Mouse (Mus musculus) embryonic fibroblast, embryonic 13.5 days (primary cell): ENCODE data around the gene Fam69b. TPM values are rescaled to one million over a fixed set of nuclear protein-coding genes. Genes with fewer than 3 reads are reported as not detected.

Experiments used
- H3K27ac ChIP-seq: 2 replicates; pipeline ENCODE4 v1.5.1; 2012; ENCODE audit warnings: low read length, control low read depth, inconsistent platforms; ENCODE audit not compliant: insufficient read depth
- H3K4me1 ChIP-seq: 2 replicates; pipeline ENCODE4 v1.6.1; 2011; ENCODE audit warnings: low read length; ENCODE audit not compliant: control insufficient read depth, insufficient read depth
- H3K4me3 ChIP-seq: 2 replicates; pipeline ENCODE4 v1.5.1; 2011; ENCODE audit warnings: mild to moderate bottlenecking, control low read depth, low read length; ENCODE audit not compliant: insufficient read depth
- CTCF ChIP-seq: IDR thresholded peaks from 2 replicates; pipeline ENCODE4 v1.5.1; 2011; ENCODE audit warnings: mild to moderate bottlenecking, control low read depth, low read length, moderate library complexity, borderline replicate concordance; ENCODE audit not compliant: insufficient read depth
- POLR2A ChIP-seq: IDR thresholded peaks from 2 replicates; pipeline ENCODE4 v1.6.1; 2011; ENCODE audit warnings: low read depth, mild to moderate bottlenecking, control low read depth, low read length, moderate library complexity
- polyA plus RNA-seq: library from polyadenylated mRNA; stranded (reverse); fragments of >200 nt; gene quantifications from 2 replicates; pipeline ENCODE4 v1.2.4, GENCODE M21; 2011; ENCODE audit warnings: low read depth; ENCODE audit not compliant: missing spikeins, insufficient read length

Fam69b gene
- polyA plus RNA-seq, 1 experiment: 16.3 TPM

DNA sequence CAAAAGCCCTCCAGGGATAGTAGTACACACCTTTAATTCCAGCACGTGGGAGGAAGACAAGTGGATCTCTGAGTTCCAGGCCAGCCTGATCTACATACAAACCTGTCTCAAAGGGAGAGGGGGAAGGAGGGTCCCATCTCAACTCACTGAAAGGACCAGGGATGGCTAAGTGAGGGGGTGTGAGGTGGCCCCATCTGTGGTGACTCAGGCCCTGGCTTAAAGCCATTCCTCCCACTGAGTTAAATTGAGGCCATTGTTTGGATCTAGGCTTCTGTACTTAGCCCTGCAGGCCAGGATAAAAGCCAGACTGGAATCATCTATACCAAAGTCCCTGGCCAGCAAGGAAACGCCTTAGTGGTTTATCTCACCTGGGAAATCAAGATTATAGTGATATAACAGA lies 7.0 kb upstream of the Fam69b start:
- Histone ChIP-seq H3K4me3 (no peak overlapping the region), H3K4me1 (no peaks in the 10 kb centered on the region; the same call in 1 of the 2 replicates), H3K27ac (no peak overlapping the region)
- no peak for TF ChIP-seq POLR2A
- no peak for TF ChIP-seq CTCF

- no peaks in the 10 kb centered on the region; the same call in 1 of the 2 replicates for H3K4me1 ChIP-seq
- no peak overlapping the region for H3K27ac ChIP-seq
- TF ChIP-seq POLR2A: no peak
- no peak for TF ChIP-seq CTCF
- H3K4me3 ChIP-seq: no peak overlapping the region
These were observed 5.3 kb upstream of the Fam69b start for GRCm38 (mm10) chr2:26622984-26623383.

DNA sequence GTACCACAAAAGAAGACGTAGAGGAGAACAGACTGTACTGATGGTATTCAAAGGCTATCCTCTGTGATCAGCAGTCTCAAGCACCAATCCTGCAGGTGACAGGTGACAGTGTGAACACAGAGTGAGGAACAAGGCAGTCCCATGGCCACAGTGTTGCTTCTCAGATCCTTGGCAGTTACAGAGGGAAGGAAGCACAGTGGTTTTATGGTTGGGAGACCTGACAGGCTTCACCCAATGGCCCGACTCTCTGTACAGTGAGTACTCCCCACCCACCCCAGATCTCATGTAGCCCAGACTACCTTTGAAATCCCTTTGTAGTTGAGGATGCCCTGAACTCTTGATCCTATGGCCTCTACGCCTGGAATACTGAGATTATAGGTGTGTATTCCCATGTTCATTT lies 2.8 kb upstream of the Fam69b start:
- H3K4me3 ChIP-seq: no peak overlapping the region
- no peak for TF ChIP-seq CTCF
- no peak for TF ChIP-seq POLR2A
- no peak overlapping the region for H3K27ac ChIP-seq
- no peaks in the 10 kb centered on the region; the same call in 1 of the 2 replicates for H3K4me1 ChIP-seq

- no peak; the same call in 1 of the 2 replicates for TF ChIP-seq CTCF
- TF ChIP-seq POLR2A: no peak
- no peaks in the 10 kb centered on the region; the same call in 1 of the 2 replicates for H3K4me1 ChIP-seq
- H3K4me3 ChIP-seq: no peak overlapping the region
- H3K27ac ChIP-seq: no peak overlapping the region
These were observed 2.2 kb upstream of the Fam69b start for GRCm38 (mm10) chr2:26626081-26626480.

DNA sequence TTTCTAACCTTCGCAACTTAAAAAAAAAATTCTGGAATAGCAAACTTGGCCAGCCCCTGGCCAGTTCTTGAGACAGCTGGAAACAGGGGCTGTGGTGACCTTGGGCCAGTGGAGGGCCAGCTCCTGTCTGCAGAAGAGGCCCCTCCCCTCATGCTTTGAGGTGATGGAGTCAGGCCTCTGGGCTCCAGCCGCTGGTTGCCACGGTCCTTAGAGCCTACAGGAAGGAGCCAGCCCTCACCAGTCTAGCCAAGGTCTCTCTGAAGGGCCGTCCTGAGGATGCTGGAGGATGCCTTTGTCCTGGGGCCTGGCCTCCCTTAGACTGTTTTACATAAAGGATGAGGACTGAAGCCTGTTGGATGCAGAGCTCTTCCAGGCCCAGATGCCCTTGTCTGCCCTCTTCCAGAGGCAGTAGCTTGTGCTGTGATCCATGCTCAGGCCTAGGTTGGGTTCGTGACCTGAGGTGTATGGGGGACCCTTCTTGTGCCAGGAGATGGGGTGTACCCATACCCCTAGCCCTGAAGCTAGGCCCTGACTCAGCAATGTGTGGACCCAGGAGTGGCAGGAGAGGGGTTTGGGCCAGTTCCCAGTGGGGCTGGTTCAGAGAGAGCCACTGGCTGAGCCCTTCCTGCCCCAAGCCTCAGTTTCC lies 658 bp downstream of the Fam69b start:
- Histone ChIP-seq H3K4me1 (no peaks in the 10 kb centered on the region), H3K27ac (no peak overlapping the region), H3K4me3 (peak overlapping the region; percentile 33)
- TF ChIP-seq POLR2A: no peak; the same call in 1 of the 2 replicates

- no peak overlapping the region for H3K4me3 ChIP-seq
- peaks cover under 1% of the 10 kb centered on the region; the same call in 1 of the 2 replicates for H3K4me1 ChIP-seq
- no peak overlapping the region for H3K27ac ChIP-seq
- no peak for TF ChIP-seq CTCF
- 0 out of 2 replicates have a peak, but pooled peaks have one; percentile 3 for TF ChIP-seq POLR2A
These were observed 4.5 kb downstream of the Fam69b start for GRCm38 (mm10) chr2:26632541-26633395.

DNA sequence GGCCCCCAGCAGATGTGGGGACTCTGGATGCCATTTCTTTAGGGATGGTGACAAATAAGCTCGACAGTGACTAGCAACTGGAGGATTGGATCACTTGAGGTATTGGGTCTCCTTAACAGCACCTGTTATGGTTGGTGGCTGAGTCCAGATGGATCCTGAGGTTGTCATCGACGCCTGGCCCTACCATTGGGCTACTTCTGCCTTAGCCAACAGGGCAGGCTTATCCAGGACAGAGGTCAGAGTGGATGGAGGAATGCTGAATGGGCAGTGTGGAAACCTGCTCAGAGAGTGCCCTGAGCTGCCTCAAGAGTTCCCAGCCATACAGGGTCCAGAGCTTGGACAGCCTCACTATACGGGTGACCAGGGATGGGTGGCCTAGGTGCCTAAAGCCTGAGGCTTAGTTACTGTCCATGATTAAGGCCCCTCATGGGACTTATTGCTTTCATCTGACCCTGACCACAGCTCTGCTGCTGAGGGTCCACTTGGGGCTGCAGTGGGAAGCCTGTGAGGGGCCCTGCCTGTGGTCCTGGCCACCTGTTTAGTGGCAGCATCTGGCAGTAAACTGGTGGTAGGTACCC lies 5.8 kb downstream of the Fam69b start:
- Histone ChIP-seq H3K4me3 (no peak overlapping the region), H3K4me1 (peaks cover 8% of the 10 kb centered on the region; the same call in 1 of the 2 replicates), H3K27ac (no peak overlapping the region)
- TF ChIP-seq POLR2A: peak; percentile 34; the same call in 1 of the 2 replicates
- no peak for TF ChIP-seq CTCF

GRCm38 (mm10) chr2:26634629-26635488 lies 6.6 kb downstream of the Fam69b start:
- no peak overlapping the region for H3K27ac ChIP-seq
- no peak overlapping the region for H3K4me3 ChIP-seq
- TF ChIP-seq POLR2A: peak; percentile 33; the same call in 1 of the 2 replicates
- TF ChIP-seq CTCF: no peak

More at GRCm38 (mm10) chr2:26634629-26635488, 6.6 kb downstream of the Fam69b start:
- peaks cover 8% of the 10 kb centered on the region; the same call in 1 of the 2 replicates for H3K4me1 ChIP-seq
